Mouse (Mus musculus): ENCODE measurements around the gene Gm17409. TPM values are rescaled to one million over a fixed set of nuclear protein-coding genes. Genes with fewer than 3 reads are reported as not detected.

The Gm17409 gene
- total and polyA plus RNA-seq, 3 experiments, result not detected

DNA sequence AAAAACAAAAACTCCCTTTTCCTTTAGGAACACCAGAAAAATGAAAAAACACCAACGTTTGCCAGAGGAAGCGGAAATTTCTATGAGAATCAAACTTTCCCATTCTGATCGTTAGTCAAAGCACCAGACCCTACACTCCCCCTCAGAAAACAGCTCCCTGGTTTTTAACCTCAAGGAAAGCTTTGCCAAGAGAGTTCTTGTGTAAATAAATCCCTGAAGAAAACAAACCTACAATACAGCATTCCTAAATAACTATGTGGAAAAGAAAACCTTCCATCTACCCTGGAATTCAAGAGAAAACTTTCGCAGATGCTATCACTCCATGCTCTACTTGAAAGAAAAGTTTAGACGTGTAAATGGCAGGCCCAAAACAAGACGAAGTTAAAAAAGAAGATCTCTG is 47.0 kb downstream of the Gm17409 start:
- ATAC-seq (ENCODE audit: extremely low read depth, insufficient number of reproducible peaks, low FRiP score, poor library complexity, severe bottlenecking) (no peak), DNase-seq (ENCODE audit: low spot score) (no peak)
- H3K4me1 ChIP-seq (ENCODE audit: insufficient read depth, low read depth, low read length), result no peaks in the 10 kb centered on the region
- H3K9me3 ChIP-seq (replicated peaks), result peaks cover 23% of the 10 kb centered on the region
- no peaks in the 10 kb centered on the region for H3K36me3 ChIP-seq (replicated peaks)
- no peak overlapping the region for H3K4me3 ChIP-seq (ENCODE audit: low read depth, low read length)
- no peaks in the 10 kb centered on the region for H3K27me3 ChIP-seq (ENCODE audit: insufficient read depth, low read length)
- TF ChIP-seq GATA1 (IDR thresholded peaks at IDR 0.05; ENCODE audit: borderline replicate concordance, low read length) (no peak), POLR2AphosphoS5 (IDR thresholded peaks at IDR 0.05; ENCODE audit: insufficient replicate concordance, low read depth, low read length) (no peak), CTCF (IDR thresholded peaks at IDR 0.05; ENCODE audit: low read depth, low read length) (no peak), GATA2 (IDR thresholded peaks at IDR 0.05; ENCODE audit: borderline replicate concordance, low read depth, low read length) (no peak), TAL1 (conservative IDR thresholded peaks at IDR 0.05; ENCODE audit: low read depth, low read length) (no peak)

DNA sequence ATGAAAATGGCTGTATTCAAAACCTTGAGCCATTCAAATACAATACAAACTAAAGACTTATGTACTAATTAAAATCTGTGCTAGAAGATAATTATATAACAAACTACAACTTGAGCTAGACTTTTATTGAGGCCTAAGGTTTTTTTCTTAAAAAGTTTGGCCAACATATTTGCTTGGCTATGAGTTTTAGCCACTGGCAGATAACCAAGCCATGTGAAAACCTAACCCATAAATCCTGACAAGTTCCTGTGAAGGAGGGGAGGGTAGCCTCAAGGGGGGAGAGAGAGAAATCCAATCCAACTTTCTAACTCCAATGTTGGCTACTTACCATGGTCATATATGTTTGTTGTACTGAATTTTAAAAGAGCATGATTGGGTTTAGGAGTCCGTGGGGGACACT is 48.6 kb downstream of the Gm17409 start:
- ATAC-seq (ENCODE audit: extremely low read depth, insufficient number of reproducible peaks, low FRiP score, poor library complexity, severe bottlenecking), result no peak

More for the DNA sequence above, 48.6 kb downstream of the Gm17409 start:
- Histone ChIP-seq H3K27me3 (ENCODE audit: insufficient read depth, low read length) (no peaks in the 10 kb centered on the region), H3K9me3 (replicated peaks) (peaks cover 25% of the 10 kb centered on the region), H3K4me3 (ENCODE audit: low read depth, low read length) (no peak overlapping the region), H3K4me1 (ENCODE audit: insufficient read depth, low read depth, low read length) (no peaks in the 10 kb centered on the region), H3K36me3 (replicated peaks) (no peaks in the 10 kb centered on the region)
- TF ChIP-seq GATA2 (IDR thresholded peaks at IDR 0.05; ENCODE audit: borderline replicate concordance, low read depth, low read length), result no peak
- DNase-seq (ENCODE audit: low spot score), result no peak

Other genes starting within 250 kb of the Gm17409 start
- not detected in 2 replicates for gene Acvr1c, start 112.2 kb upstream of the Gm17409 start, total RNA-seq (2014; fragmentation: Nextera tagmentation)
- gene Acvr1c, start 112.2 kb upstream of the Gm17409 start, total RNA-seq (2017), result 0.05 and 0.06 TPM in 2 replicates
- not detected in 2 replicates for gene Acvr1c, start 112.2 kb upstream of the Gm17409 start, polyA plus RNA-seq (2012)
- gene Acvr1, start 97.0 kb downstream of the Gm17409 start, total RNA-seq (2014; fragmentation: Nextera tagmentation), result not detected in 2 replicates
- 0.06 and 0.11 TPM in 2 replicates for gene Acvr1, start 97.0 kb downstream of the Gm17409 start, total RNA-seq (2017)
- gene Acvr1, start 97.0 kb downstream of the Gm17409 start, polyA plus RNA-seq (2012), result not detected in 2 replicates
- gene Upp2, start 97.2 kb downstream of the Gm17409 start, total RNA-seq (2014; fragmentation: Nextera tagmentation), result not detected in 2 replicates
- 0.64 and 0.66 TPM in 2 replicates for gene Upp2, start 97.2 kb downstream of the Gm17409 start, total RNA-seq (2017)
- not detected in 2 replicates for gene Upp2, start 97.2 kb downstream of the Gm17409 start, polyA plus RNA-seq (2012)